Mouse (Mus musculus): Measurements from ENCODE around the gene Wfdc17. TPM values are rescaled to one million over a fixed set of nuclear protein-coding genes. Genes with fewer than 3 reads are reported as not detected.

Wfdc17 gene
- total RNA-seq, 1 experiment: not detected

GRCm38 (mm10) chr11:83708715-83709114 is 4.9 kb downstream of the Wfdc17 start, which contains the start of gene Wfdc18:
Gene Wfdc18 (plus strand): TSS chr11:83709015.
- H3K4me3 ChIP-seq (ENCODE audit: insufficient read depth in 1 of 2, low read depth in 1 of 2, low read length in 2 of 2, poor library complexity in 1 of 2, severe bottlenecking in 1 of 2): no peak within 1 kb of the TSS
- no peak for TF ChIP-seq CHD2 (IDR thresholded peaks at IDR 0.05; ENCODE audit: low read depth, low read length)
- no peak for TF ChIP-seq ZNF384 (IDR thresholded peaks at IDR 0.05; ENCODE audit: low read depth, low read length)
- TF ChIP-seq HCFC1 (IDR thresholded peaks at IDR 0.05; ENCODE audit: borderline replicate concordance, insufficient read depth, low read length): no peak
- no peak for TF ChIP-seq MAFK (IDR thresholded peaks at IDR 0.05; ENCODE audit: insufficient read depth, low read depth, low read length)
- TF ChIP-seq ZC3H11A (IDR thresholded peaks at IDR 0.05; ENCODE audit: borderline replicate concordance, low read depth, low read length): no peak
- H3K36me3 ChIP-seq (ENCODE audit: control insufficient read depth, insufficient read depth, low read length, poor library complexity, severe bottlenecking): no peaks in the 10 kb centered on the region
- no peak within 1 kb of the TSS for H3K9ac ChIP-seq (ENCODE audit: insufficient read depth, low read depth, low read length, poor library complexity, severe bottlenecking)
- H3K4me1 ChIP-seq (ENCODE audit: control insufficient read depth in 2 of 2, insufficient read depth in 2 of 2, low read length in 2 of 2, poor library complexity in 1 of 2): no peaks in the 10 kb centered on the region
- in situ Hi-C loops (cut with MboI; ENCODE audit: low sequenced_read_pairs in 2 of 2, unreplicated experiment in 2 of 2): no loop called here
- no peak for DNase-seq (ENCODE audit: low read depth, low spot score)
- H3K9me3 ChIP-seq (ENCODE audit: control insufficient read depth, insufficient read depth, low read depth, low read length): no peaks in the 10 kb centered on the region
- no peak within 1 kb of the TSS for H3K27ac ChIP-seq (ENCODE audit: insufficient read depth, low read depth, low read length, poor library complexity, severe bottlenecking)

- DNase-seq (ENCODE audit: low read depth, low spot score): no peak
- in situ Hi-C loops (cut with MboI; ENCODE audit: low sequenced_read_pairs in 2 of 2, unreplicated experiment in 2 of 2): no loop called here
- no peak overlapping the region for H3K4me3 ChIP-seq (ENCODE audit: insufficient read depth in 1 of 2, low read depth in 1 of 2, low read length in 2 of 2, poor library complexity in 1 of 2, severe bottlenecking in 1 of 2)
- no peaks in the 10 kb centered on the region for H3K9me3 ChIP-seq (ENCODE audit: control insufficient read depth, insufficient read depth, low read depth, low read length)
- TF ChIP-seq HCFC1 (IDR thresholded peaks at IDR 0.05; ENCODE audit: borderline replicate concordance, insufficient read depth, low read length) (no peak), ZC3H11A (IDR thresholded peaks at IDR 0.05; ENCODE audit: borderline replicate concordance, low read depth, low read length) (no peak), MAFK (IDR thresholded peaks at IDR 0.05; ENCODE audit: insufficient read depth, low read depth, low read length) (no peak), ZNF384 (IDR thresholded peaks at IDR 0.05; ENCODE audit: low read depth, low read length) (no peak), CHD2 (IDR thresholded peaks at IDR 0.05; ENCODE audit: low read depth, low read length) (no peak)
- no peaks in the 10 kb centered on the region for H3K36me3 ChIP-seq (ENCODE audit: control insufficient read depth, insufficient read depth, low read length, poor library complexity, severe bottlenecking)
- H3K27ac ChIP-seq (ENCODE audit: insufficient read depth, low read depth, low read length, poor library complexity, severe bottlenecking): no peak overlapping the region
- no peaks in the 10 kb centered on the region for H3K4me1 ChIP-seq (ENCODE audit: control insufficient read depth in 2 of 2, insufficient read depth in 2 of 2, low read length in 2 of 2, poor library complexity in 1 of 2)
- no peak overlapping the region for H3K9ac ChIP-seq (ENCODE audit: insufficient read depth, low read depth, low read length, poor library complexity, severe bottlenecking)
Measured at GRCm38 (mm10) chr11:83709683-83710082, 5.9 kb downstream of the Wfdc17 start.

GRCm38 (mm10) chr11:83712671-83713070 is 8.9 kb downstream of the Wfdc17 start:
- H3K9ac ChIP-seq (ENCODE audit: insufficient read depth, low read depth, low read length, poor library complexity, severe bottlenecking): no peak overlapping the region
- H3K4me1 ChIP-seq (ENCODE audit: control insufficient read depth in 2 of 2, insufficient read depth in 2 of 2, low read length in 2 of 2, poor library complexity in 1 of 2): no peaks in the 10 kb centered on the region
- H3K9me3 ChIP-seq (ENCODE audit: control insufficient read depth, insufficient read depth, low read depth, low read length): no peaks in the 10 kb centered on the region
- no peak for DNase-seq (ENCODE audit: low read depth, low spot score)
- H3K36me3 ChIP-seq (ENCODE audit: control insufficient read depth, insufficient read depth, low read length, poor library complexity, severe bottlenecking): no peaks in the 10 kb centered on the region
- no peak overlapping the region for H3K4me3 ChIP-seq (ENCODE audit: insufficient read depth in 1 of 2, low read depth in 1 of 2, low read length in 2 of 2, poor library complexity in 1 of 2, severe bottlenecking in 1 of 2)
- no peak overlapping the region for H3K27ac ChIP-seq (ENCODE audit: insufficient read depth, low read depth, low read length, poor library complexity, severe bottlenecking)
- TF ChIP-seq HCFC1 (IDR thresholded peaks at IDR 0.05; ENCODE audit: borderline replicate concordance, insufficient read depth, low read length) (no peak), CHD2 (IDR thresholded peaks at IDR 0.05; ENCODE audit: low read depth, low read length) (no peak), ZC3H11A (IDR thresholded peaks at IDR 0.05; ENCODE audit: borderline replicate concordance, low read depth, low read length) (no peak), ZNF384 (IDR thresholded peaks at IDR 0.05; ENCODE audit: low read depth, low read length) (no peak), MAFK (IDR thresholded peaks at IDR 0.05; ENCODE audit: insufficient read depth, low read depth, low read length) (no peak)
- in situ Hi-C loops (cut with MboI; ENCODE audit: low sequenced_read_pairs in 2 of 2, unreplicated experiment in 2 of 2): no loop called here

DNA sequence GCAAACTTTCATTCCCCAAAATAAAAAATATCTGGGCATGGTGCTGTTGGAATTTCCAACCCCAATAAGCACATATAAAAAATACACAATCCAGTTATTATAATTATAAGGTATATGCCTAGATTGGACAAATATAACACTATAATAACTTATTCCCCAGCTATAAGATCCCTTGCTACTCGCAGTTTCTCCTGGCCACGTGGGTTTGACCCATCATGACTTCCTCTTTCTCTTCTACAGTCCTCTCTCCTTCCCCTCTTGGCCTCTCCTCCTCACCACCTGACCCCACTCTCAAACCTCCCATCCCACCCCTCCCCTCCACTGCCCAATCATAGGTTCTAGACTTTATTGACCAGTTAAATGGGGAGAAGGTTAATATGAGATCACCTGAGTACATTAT is 10.1 kb downstream of the Wfdc17 start:
- TF ChIP-seq ZC3H11A (IDR thresholded peaks at IDR 0.05; ENCODE audit: borderline replicate concordance, low read depth, low read length) (no peak), HCFC1 (IDR thresholded peaks at IDR 0.05; ENCODE audit: borderline replicate concordance, insufficient read depth, low read length) (no peak), CHD2 (IDR thresholded peaks at IDR 0.05; ENCODE audit: low read depth, low read length) (no peak), MAFK (IDR thresholded peaks at IDR 0.05; ENCODE audit: insufficient read depth, low read depth, low read length) (no peak), ZNF384 (IDR thresholded peaks at IDR 0.05; ENCODE audit: low read depth, low read length) (no peak)
- no peak for DNase-seq (ENCODE audit: low read depth, low spot score)
- H3K36me3 ChIP-seq (ENCODE audit: control insufficient read depth, insufficient read depth, low read length, poor library complexity, severe bottlenecking): no peaks in the 10 kb centered on the region
- no peak overlapping the region for H3K27ac ChIP-seq (ENCODE audit: insufficient read depth, low read depth, low read length, poor library complexity, severe bottlenecking)
- no peak overlapping the region for H3K9ac ChIP-seq (ENCODE audit: insufficient read depth, low read depth, low read length, poor library complexity, severe bottlenecking)
- in situ Hi-C loops (cut with MboI; ENCODE audit: low sequenced_read_pairs in 2 of 2, unreplicated experiment in 2 of 2): no loop called here
- no peaks in the 10 kb centered on the region for H3K9me3 ChIP-seq (ENCODE audit: control insufficient read depth, insufficient read depth, low read depth, low read length)
- no peaks in the 10 kb centered on the region for H3K4me1 ChIP-seq (ENCODE audit: control insufficient read depth in 2 of 2, insufficient read depth in 2 of 2, low read length in 2 of 2, poor library complexity in 1 of 2)
- H3K4me3 ChIP-seq (ENCODE audit: insufficient read depth in 1 of 2, low read depth in 1 of 2, low read length in 2 of 2, poor library complexity in 1 of 2, severe bottlenecking in 1 of 2): no peak overlapping the region
